Mouse (Mus musculus) brain, embryonic 18.5 days (tissue): Measurements from ENCODE around the gene Tbl3.

ENCODE experiments used
- DNase-seq: peaks from one replicate; pipeline ENCODE4 v3.0.0-alpha.2; 2012; ENCODE audit warnings: low read depth, low spot score

Gene Tbl3

DNA sequence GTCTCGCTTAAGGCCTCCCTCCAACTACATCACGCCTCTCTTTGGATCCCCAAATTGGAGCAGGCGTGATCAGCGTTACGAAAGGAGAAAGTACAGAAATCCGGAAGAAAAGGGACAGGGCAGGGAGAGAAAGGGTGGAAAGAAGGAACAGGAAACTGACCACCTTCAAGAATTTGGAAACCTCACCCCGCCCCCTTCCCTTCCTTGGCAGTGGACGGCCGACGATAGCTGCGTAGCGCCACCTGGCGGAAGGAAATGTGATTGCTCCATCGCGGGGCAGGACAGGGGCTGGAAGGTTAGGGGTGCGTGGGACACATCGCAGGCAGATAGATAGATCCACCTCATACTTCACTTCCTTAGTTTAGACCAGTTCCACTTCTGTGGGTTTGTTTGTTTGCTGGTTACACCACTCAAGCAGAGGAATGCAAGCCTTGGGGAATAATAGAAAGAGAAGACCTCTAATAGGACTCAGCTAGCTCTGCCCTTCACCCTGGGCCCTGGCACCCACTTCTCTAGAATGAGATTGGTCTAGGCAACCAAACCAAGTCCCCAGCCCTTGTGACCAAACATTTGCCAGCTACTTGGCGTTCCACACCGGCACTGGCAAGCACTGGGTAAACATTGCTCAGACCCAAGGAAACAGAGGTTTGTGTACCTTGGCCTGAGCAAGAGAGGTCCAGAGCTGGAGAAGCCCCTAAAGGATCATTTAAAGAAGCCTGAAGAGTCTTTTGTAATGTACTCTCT is 53.3 kb downstream of the Tbl3 start:
- DNase-seq: no peak

DNA sequence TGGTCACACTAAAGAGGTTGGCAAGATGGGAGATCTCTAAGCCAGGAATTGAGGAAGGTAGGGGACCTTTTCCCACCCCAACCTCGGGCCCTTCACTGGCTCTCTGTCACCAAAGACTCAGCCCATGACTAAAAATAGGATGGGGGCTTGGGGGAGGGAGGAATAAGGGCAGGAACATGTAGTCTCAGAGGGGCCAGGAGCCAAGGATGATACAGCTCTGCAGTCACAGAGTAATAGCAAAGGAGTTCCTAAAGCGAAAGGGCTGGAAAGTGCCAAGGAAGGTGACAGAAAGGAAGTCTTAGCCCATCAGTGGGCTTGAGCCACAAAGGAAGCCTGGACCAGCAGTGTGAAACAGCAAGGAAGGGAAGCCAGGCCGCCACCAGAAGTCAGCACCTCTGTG is 55.6 kb downstream of the Tbl3 start:
- no peak for DNase-seq

DNA sequence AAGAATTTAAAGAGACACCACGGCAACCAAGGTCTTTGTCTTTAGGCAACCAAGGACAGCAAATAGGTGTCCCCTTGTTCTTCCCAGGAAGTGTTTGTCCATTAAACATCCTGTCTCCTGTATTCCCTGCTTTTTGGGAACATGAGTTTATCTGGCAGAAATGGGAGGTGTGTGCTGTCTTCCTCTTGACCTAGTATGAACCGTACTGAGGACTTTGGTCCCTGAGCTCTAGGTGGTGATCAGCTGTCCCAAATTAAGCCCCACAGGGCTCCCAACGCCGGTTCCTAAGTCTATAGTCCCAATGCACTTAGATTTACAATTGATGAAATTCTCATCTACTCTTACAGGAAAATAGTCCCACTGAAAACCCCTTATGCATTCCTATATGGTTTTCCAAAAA is 56.7 kb downstream of the Tbl3 start:
- DNase-seq: no peak

DNA sequence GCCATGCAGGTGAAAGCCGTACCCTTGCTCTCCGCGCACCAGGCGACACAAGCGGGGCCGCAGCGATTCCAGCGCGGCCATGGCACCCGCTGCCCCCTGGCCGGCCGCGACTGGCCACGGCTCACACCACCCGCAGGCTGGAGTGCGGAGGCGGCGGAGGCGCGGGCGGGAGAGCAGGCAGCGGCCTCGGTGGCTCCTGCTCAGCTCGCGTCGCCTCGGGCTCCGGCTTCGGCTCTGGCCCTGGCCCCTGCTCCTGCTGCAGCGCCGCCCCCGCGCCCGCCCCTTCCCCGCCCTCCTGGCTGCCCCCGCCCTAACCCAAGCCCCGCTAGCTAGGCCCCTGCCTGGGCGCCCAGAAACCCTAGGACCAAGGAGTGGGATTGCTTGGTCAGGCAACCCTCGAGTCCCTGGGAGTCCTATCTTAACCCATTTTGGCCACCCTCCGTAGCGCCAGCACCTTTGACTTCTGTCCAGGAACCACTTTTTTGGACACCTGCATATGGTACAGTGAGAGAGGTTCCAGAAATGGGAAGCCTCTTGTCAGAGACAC is 57.3 kb downstream of the Tbl3 start, which contains the start of gene Slc9a3r2:
Slc9a3r2 (minus strand) TSS at position 258 of the 547 bp plus-strand sequence.
- DNase-seq: no peak

DNA sequence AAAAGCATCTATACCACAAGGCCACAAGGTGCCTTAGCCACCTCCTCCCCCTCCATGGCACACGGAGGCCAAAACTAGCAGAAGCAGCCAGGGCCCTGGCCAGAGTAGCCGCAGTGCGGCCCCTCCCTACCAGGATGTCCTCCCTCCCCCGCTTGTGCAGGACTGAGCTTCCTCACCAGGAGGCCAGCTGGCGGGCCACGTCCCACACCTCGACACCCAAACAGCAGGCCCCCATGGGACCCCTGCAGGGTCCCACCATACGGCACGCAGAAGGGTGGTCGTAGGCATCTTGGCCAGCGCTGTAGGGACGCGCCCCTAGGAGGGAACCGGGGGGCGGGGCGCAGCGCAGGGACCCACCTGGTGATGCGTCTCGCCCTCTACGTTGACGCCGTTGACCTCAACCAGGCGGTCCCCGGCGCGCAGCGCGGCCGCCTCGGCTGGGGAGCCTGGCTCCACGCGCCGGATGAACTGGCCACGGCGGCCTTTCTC is 57.8 kb downstream of the Tbl3 start:
- no peak for DNase-seq

DNA sequence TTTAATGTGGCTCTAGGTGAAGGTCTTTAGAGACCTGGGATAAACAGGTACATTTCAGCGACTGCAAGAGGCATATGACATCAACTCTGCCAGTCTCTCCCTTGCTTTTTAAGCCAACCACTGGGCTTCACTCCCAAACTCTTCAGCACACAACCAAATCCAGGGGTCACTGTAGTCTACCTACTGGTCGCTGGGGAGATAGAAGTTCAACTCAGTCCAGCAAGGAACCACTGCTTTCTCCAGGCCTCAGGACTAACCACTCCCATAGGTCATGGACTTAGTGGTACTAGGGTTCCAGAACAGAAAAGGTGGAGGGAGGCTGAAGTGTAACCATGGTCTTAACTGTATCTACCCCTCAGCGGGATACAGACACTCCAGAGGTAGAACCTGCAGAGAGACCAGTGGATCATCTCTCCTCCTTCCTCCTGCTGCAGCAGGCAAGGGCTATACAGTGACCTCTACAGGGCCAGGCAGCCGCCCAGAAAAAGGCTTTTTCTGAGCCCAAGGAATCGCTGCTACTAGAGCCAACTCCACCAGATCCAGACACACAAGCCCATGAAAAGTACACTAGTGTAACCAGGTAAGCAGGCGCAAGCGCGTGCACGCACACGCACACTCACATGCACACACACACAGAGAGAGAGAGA is 58.6 kb downstream of the Tbl3 start:
- DNase-seq: no peak
